In the genomic region with DNA sequence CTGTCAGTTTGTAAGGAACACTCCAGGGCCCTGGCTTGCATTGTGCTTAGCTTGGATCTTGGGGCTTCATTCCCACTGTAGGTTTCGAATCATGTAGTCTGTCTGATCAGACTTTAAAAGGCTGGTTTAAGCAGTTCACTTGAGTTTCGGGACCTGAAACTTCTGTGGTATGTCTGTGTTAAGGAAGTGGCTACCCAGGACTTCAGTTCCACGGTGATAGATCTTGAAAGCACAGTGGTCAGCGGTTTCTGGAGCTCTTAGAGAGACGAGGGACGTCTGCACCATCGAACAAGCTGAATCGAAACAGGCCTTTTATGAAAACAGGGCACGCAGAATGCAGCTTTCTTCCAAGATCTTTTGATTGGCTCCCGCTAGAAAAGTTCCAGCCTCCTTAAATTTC, we compare ENCODE assay signal across 30 mouse cellular contexts. TPM values are rescaled to one million over a fixed set of nuclear protein-coding genes. Genes with fewer than 3 reads are reported as not detected.
DNase-seq lines count a peak whose midpoint lies in the region; ATAC-seq and TF ChIP-seq lines count a peak whose summit lies in the region.
"Had no signal": no experiment of that assay in that cellular context is flagged by ENCODE, and none has a peak within 500 bp of the region (broad histone marks: within the 10 kb centered on the region; RNA-seq: fewer than 3 reads in every experiment).

No protein-coding gene starts in this region.

- peak overlapping the region; percentile 12; the same call in 1 of the 2 replicates for H3K4me2 ChIP-seq in forebrain, embryonic 13.5 days
- H3K4me2 ChIP-seq in forebrain, embryonic 16.5 days (ENCODE audit: low read length): no peak overlapping the region
- H3K4me2 ChIP-seq: heart, embryonic 12.5 days; kidney, embryonic 15.5 days; liver, embryonic 13.5 days; lung, embryonic 14.5 days; midbrain, embryonic 13.5 days had no signal

- H3K4me1 ChIP-seq in forebrain, embryonic 13.5 days: peaks cover 12% of the 10 kb centered on the region
- H3K4me1 ChIP-seq in forebrain, embryonic 16.5 days (replicated peaks; ENCODE audit: control insufficient read depth, insufficient read depth, low read length): 0 out of 2 replicates have a peak, but pooled peaks cover 2% of the 10 kb centered on the region
- H3K4me1 ChIP-seq in bone marrow macrophage, adult 2 months (ENCODE audit: control insufficient read depth, insufficient read depth, low read length): peaks cover 13% of the 10 kb centered on the region
- H3K4me1 ChIP-seq: heart, embryonic 12.5 days; kidney, embryonic 15.5 days; liver, embryonic 13.5 days; megakaryocyte, embryonic 14.5 days; midbrain, embryonic 13.5 days had no signal

- no peaks in the 10 kb centered on the region for H3K27me3 ChIP-seq in forebrain, embryonic 13.5 days
- no peaks in the 10 kb centered on the region for H3K27me3 ChIP-seq in forebrain, embryonic 16.5 days (replicated peaks; ENCODE audit: control insufficient read depth, insufficient read depth, low read length)
- H3K27me3 ChIP-seq: heart, embryonic 12.5 days; kidney, embryonic 15.5 days; liver, embryonic 13.5 days; megakaryocyte, embryonic 14.5 days; midbrain, embryonic 13.5 days had no signal

- no peaks in the 10 kb centered on the region for H3K9me3 ChIP-seq in forebrain, embryonic 13.5 days (replicated peaks)
- no peaks in the 10 kb centered on the region for H3K9me3 ChIP-seq in forebrain, embryonic 16.5 days (ENCODE audit: control insufficient read depth, low read length)
- H3K9me3 ChIP-seq: kidney, embryonic 15.5 days; liver, embryonic 13.5 days; megakaryocyte, embryonic 14.5 days had no signal

- no peak for TF ChIP-seq POLR2A in bone marrow macrophage, adult 2 months (IDR thresholded peaks at IDR 0.05; ENCODE audit: borderline replicate concordance, low read depth, low read length)

- no peak for TF ChIP-seq CTCF in bone marrow macrophage, adult 2 months (IDR thresholded peaks at IDR 0.05; ENCODE audit: low read depth, low read length)

- no peak overlapping the region for H3K27ac ChIP-seq in forebrain, embryonic 13.5 days
- H3K27ac ChIP-seq in forebrain, embryonic 16.5 days (ENCODE audit: low read length): no peak overlapping the region
- H3K27ac ChIP-seq in bone marrow macrophage, adult 2 months (ENCODE audit: insufficient read depth, low read depth, low read length): peak overlapping the region; percentile 37
- H3K27ac ChIP-seq: hindbrain, postnatal 0 days; kidney, embryonic 15.5 days; liver, embryonic 13.5 days; midbrain, embryonic 13.5 days had no signal

- no peak for ATAC-seq in forebrain, embryonic 13.5 days
- no peak for ATAC-seq in forebrain, embryonic 16.5 days
- peak; percentile 99 for ATAC-seq in granulocyte monocyte progenitor cell, adult 5-6 weeks (replicated peaks; ENCODE audit: poor library complexity, severe bottlenecking)
- ATAC-seq: hindbrain, postnatal 0 days; intestine, embryonic 16.5 days; midbrain, embryonic 13.5 days had no signal

- DNase-seq in layer of hippocampus, adult 9-11 months: peak; percentile 62
- DNase-seq in layer of hippocampus, postnatal 25 days (ENCODE audit: extremely low spot score in 1 of 2, low spot score in 1 of 2): no peak
- DNase-seq in right cerebral cortex, postnatal 36 days (ENCODE audit: low spot score in 2 of 2): no peak
- DNase-seq in adrenal gland, adult 8-10 months: no peak
- DNase-seq: adrenal gland, postnatal 14 days; cerebellum, adult 11-12 months; cerebellum, postnatal 10 days; embryo, embryonic 11 days; gastrocnemius, postnatal 10 days; heart, postnatal 10 days; layer of hippocampus, postnatal 36 days; liver, embryonic 13.5 days; lung, embryonic 14.5 days; thymus, postnatal 14 days had no signal

- 27% methylated on average over 10 of the region's 10 CpGs for whole genome bisulfite sequencing in forebrain, embryonic 13.5 days
- WGBS in forebrain, embryonic 16.5 days: 25% methylated on average over 10 of the region's 10 CpGs

- H3K9ac ChIP-seq in forebrain, embryonic 13.5 days: no peak overlapping the region
- H3K9ac ChIP-seq in forebrain, embryonic 16.5 days (replicated peaks; ENCODE audit: low read depth, low read length): no peak overlapping the region
- H3K9ac ChIP-seq: heart, embryonic 12.5 days; kidney, embryonic 15.5 days; liver, embryonic 13.5 days; lung, embryonic 14.5 days; midbrain, embryonic 13.5 days had no signal

- H3K4me3 ChIP-seq in forebrain, embryonic 13.5 days: no peak overlapping the region
- H3K4me3 ChIP-seq in forebrain, embryonic 16.5 days (replicated peaks; ENCODE audit: low read length): no peak overlapping the region
- no peak overlapping the region for H3K4me3 ChIP-seq in bone marrow macrophage, adult 2 months (ENCODE audit: insufficient read depth, low read length)
- H3K4me3 ChIP-seq: heart, embryonic 12.5 days; kidney, embryonic 15.5 days; liver, embryonic 13.5 days; megakaryocyte, embryonic 14.5 days; midbrain, embryonic 13.5 days had no signal

- no peaks in the 10 kb centered on the region for H3K36me3 ChIP-seq in forebrain, embryonic 13.5 days (ENCODE audit: poor library complexity, severe bottlenecking)
- no peaks in the 10 kb centered on the region for H3K36me3 ChIP-seq in forebrain, embryonic 16.5 days (ENCODE audit: control insufficient read depth, insufficient read depth)
- H3K36me3 ChIP-seq: liver, embryonic 13.5 days had no signal

RNA-seq across cellular contexts. Expression of a gene that starts 20.7 kb away (rescaled TPM):
- polyA plus RNA-seq in forebrain, embryonic 13.5 days (2015; fragmentation: Nextera tagmentation; extraction: Ambion mirVana): 4.1 and 4.6 TPM in 2 replicates
- 5.5 and 7.3 TPM in 2 replicates for polyA plus RNA-seq in forebrain, embryonic 16.5 days (2015; fragmentation: Nextera tagmentation; extraction: Ambion mirVana)
- 10 to 100 TPM in 1 of 2 experiments, 1 to 10 TPM in 1; 9.7 to 12.3 TPM for total RNA-seq in layer of hippocampus, postnatal 25 days (2021)
- 130 TPM in 2 replicates for polyA plus RNA-seq in bone marrow macrophage, adult 2 months (2012; ENCODE audit: insufficient read depth, insufficient read length, missing spikeins)
- 11.0 and 13.8 TPM in 2 replicates for total RNA-seq in granulocyte monocyte progenitor cell, adult 5-6 weeks (2014; fragmentation: Nextera tagmentation)
- total RNA-seq in granulocyte monocyte progenitor cell, adult 5-6 weeks (2017): 9.9 and 14.6 TPM in 2 replicates
- total RNA-seq in adrenal gland, adult 8-10 months (2022): 10 to 100 TPM in 2 of 4 experiments, 1 to 10 TPM in 2; 2.8 to 21.3 (median 11.3) TPM

RNA-seq across cellular contexts. Expression of a gene that starts 25.4 kb away (rescaled TPM):
- polyA plus RNA-seq in forebrain, embryonic 13.5 days (2015; fragmentation: Nextera tagmentation; extraction: Ambion mirVana): not detected in 2 replicates
- polyA plus RNA-seq in forebrain, embryonic 16.5 days (2015; fragmentation: Nextera tagmentation; extraction: Ambion mirVana): 0.25 TPM in 1 of 2 replicates, not detected in the other
- 1 to 10 TPM in 1 of 2 experiments, under 1 TPM in 1; 0.54 to 1.1 TPM for total RNA-seq in layer of hippocampus, postnatal 25 days (2021)
- 2.8 and 4.9 TPM in 2 replicates for polyA plus RNA-seq in bone marrow macrophage, adult 2 months (2012; ENCODE audit: insufficient read depth, insufficient read length, missing spikeins)
- 4.2 TPM in 1 of 2 replicates, not detected in the other for total RNA-seq in granulocyte monocyte progenitor cell, adult 5-6 weeks (2014; fragmentation: Nextera tagmentation)
- 0.98 and 1.7 TPM in 2 replicates for total RNA-seq in granulocyte monocyte progenitor cell, adult 5-6 weeks (2017)
- 1 to 10 TPM in 2 of 4 experiments, under 1 TPM in 1, not detected in 1; 0.28 to 2.1 (median 1.4) TPM for total RNA-seq in adrenal gland, adult 8-10 months (2022)
- total RNA-seq: adrenal gland, postnatal 14 days; heart, adult 18-20 months; heart, postnatal 10 days had no signal
- polyA plus RNA-seq: forebrain, embryonic 11.5 days; hindbrain, embryonic 11.5 days; hindbrain, postnatal 0 days; intestine, embryonic 16.5 days; liver, embryonic 13.5 days; small intestine, adult 2 months had no signal

RNA-seq across cellular contexts. Expression of a gene that starts 48.7 kb away (rescaled TPM):
- polyA plus RNA-seq in forebrain, embryonic 13.5 days (2015; fragmentation: Nextera tagmentation; extraction: Ambion mirVana): 9.3 and 9.5 TPM in 2 replicates
- 10.3 and 16.8 TPM in 2 replicates for polyA plus RNA-seq in forebrain, embryonic 16.5 days (2015; fragmentation: Nextera tagmentation; extraction: Ambion mirVana)
- total RNA-seq in layer of hippocampus, postnatal 25 days (2021): 1 to 10 TPM; 3.9 to 4.4 TPM
- 0.75 and 2.5 TPM in 2 replicates for polyA plus RNA-seq in bone marrow macrophage, adult 2 months (2012; ENCODE audit: insufficient read depth, insufficient read length, missing spikeins)
- 2.7 TPM in 1 of 2 replicates, not detected in the other for total RNA-seq in granulocyte monocyte progenitor cell, adult 5-6 weeks (2014; fragmentation: Nextera tagmentation)
- total RNA-seq in granulocyte monocyte progenitor cell, adult 5-6 weeks (2017): 0.36 and 0.39 TPM in 2 replicates
- total RNA-seq in adrenal gland, adult 8-10 months (2022): 10 to 100 TPM; 17.9 to 57.2 (median 28.4) TPM
- total RNA-seq: monocyte, adult 5-6 weeks; neutrophil, adult 5-6 weeks had no signal
